ENCODE assay signal across 23 mouse cellular contexts in the genomic region with DNA sequence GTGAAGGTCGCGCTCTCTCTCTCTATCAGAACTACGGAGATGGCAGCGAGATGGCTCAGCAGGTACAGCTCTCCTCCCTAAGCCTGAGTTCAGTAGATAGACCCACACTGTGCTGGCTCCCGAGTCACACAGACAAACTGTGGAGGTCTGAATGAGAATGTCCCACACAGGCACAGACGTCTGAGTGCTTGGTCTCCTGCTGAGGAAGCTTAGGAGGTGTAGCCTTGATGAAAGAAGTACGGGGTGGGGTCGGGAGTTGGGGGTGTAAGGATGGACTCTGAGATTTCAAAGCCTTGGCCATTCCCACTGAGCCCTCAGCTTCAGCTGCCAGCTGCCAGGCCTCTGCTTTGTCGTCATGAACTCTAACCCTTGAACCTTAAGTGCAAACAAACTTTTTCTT.
DNase-seq lines count a peak whose midpoint lies in the region; TF ChIP-seq lines count a peak whose summit lies in the region.
"Had no signal": no experiment of that assay in that cellular context is flagged by ENCODE, and none has a peak within 500 bp of the region (broad histone marks: within the 10 kb centered on the region; RNA-seq: fewer than 3 reads in every experiment).

No protein-coding gene starts in this region.

- no peaks in the 10 kb centered on the region for H3K36me3 ChIP-seq in liver, adult 2 months (ENCODE audit: control insufficient read depth, insufficient read depth, low read length)
- no peaks in the 10 kb centered on the region for H3K36me3 ChIP-seq in E14TG2a.4 (ENCODE audit: insufficient read depth, low read length)
- no peaks in the 10 kb centered on the region for H3K36me3 ChIP-seq in hindbrain, embryonic 10.5 days
- H3K36me3 ChIP-seq: embryonic facial prominence, embryonic 12.5 days; embryonic facial prominence, embryonic 15.5 days; forebrain, embryonic 12.5 days; forebrain, embryonic 15.5 days; heart, embryonic 10.5 days; heart, embryonic 13.5 days; hindbrain, embryonic 13.5 days; intestine, embryonic 15.5 days had no signal

- peaks cover 22% of the 10 kb centered on the region for H3K9me3 ChIP-seq in E14TG2a.4 (ENCODE audit: low read length)
- peaks cover 7% of the 10 kb centered on the region; the same call in 1 of the 2 replicates for H3K9me3 ChIP-seq in hindbrain, embryonic 10.5 days
- H3K9me3 ChIP-seq: embryonic facial prominence, embryonic 15.5 days; forebrain, embryonic 12.5 days; forebrain, embryonic 15.5 days; heart, embryonic 13.5 days; hindbrain, embryonic 13.5 days; intestine, embryonic 15.5 days had no signal

- H3K27ac ChIP-seq in liver, adult 2 months (replicated peaks; ENCODE audit: insufficient read depth, low read depth, low read length), result no peak overlapping the region
- H3K27ac ChIP-seq in hindbrain, embryonic 10.5 days, result no peak overlapping the region
- H3K27ac ChIP-seq: embryonic facial prominence, embryonic 12.5 days; embryonic facial prominence, embryonic 15.5 days; forebrain, embryonic 12.5 days; forebrain, embryonic 15.5 days; heart, adult 2 months; heart, embryonic 10.5 days; heart, embryonic 13.5 days; hindbrain, embryonic 13.5 days; intestine, embryonic 15.5 days had no signal

- no peak for TF ChIP-seq CTCF in liver, adult 2 months (IDR thresholded peaks at IDR 0.05; ENCODE audit: low read depth, low read length)
- no peak for TF ChIP-seq CTCF in E14TG2a.4 (conservative IDR thresholded peaks at IDR 0.05; ENCODE audit: low read length)

- H3K27me3 ChIP-seq in liver, adult 2 months (ENCODE audit: control insufficient read depth, insufficient read depth, low read length), result no peaks in the 10 kb centered on the region
- no peaks in the 10 kb centered on the region for H3K27me3 ChIP-seq in E14TG2a.4 (ENCODE audit: insufficient read depth, low read length)
- no peaks in the 10 kb centered on the region for H3K27me3 ChIP-seq in hindbrain, embryonic 10.5 days (ENCODE audit: insufficient read depth, poor library complexity, severe bottlenecking)
- H3K27me3 ChIP-seq: embryonic facial prominence, embryonic 12.5 days; embryonic facial prominence, embryonic 15.5 days; forebrain, embryonic 12.5 days; forebrain, embryonic 15.5 days; heart, embryonic 13.5 days; hindbrain, embryonic 13.5 days; intestine, embryonic 15.5 days had no signal

- WGBS in liver, adult 2 months, result 77% methylated on average over 9 of the region's 9 CpGs
- 60% methylated on average over 9 of the region's 9 CpGs for WGBS in hindbrain, embryonic 10.5 days

- no peak overlapping the region for H3K4me3 ChIP-seq in liver, adult 2 months (ENCODE audit: insufficient read depth, low read depth, low read length)
- H3K4me3 ChIP-seq in E14TG2a.4 (replicated peaks; ENCODE audit: low read length), result peak overlapping the region; percentile 14; the same call in 1 of the 2 replicates
- no peak overlapping the region for H3K4me3 ChIP-seq in hindbrain, embryonic 10.5 days
- H3K4me3 ChIP-seq: embryonic facial prominence, embryonic 12.5 days; embryonic facial prominence, embryonic 15.5 days; forebrain, embryonic 12.5 days; forebrain, embryonic 15.5 days; heart, adult 2 months; heart, embryonic 10.5 days; heart, embryonic 13.5 days; hindbrain, embryonic 13.5 days; intestine, embryonic 15.5 days had no signal

- no peak for TF ChIP-seq POLR2A in liver, adult 2 months (IDR thresholded peaks at IDR 0.05; ENCODE audit: extremely low read depth, insufficient read depth, low read length)

- H3K79me2 ChIP-seq in liver, adult 2 months (ENCODE audit: control insufficient read depth, insufficient read depth, low read length), result no peaks in the 10 kb centered on the region

- no peaks in the 10 kb centered on the region for H3K4me1 ChIP-seq in liver, adult 2 months (ENCODE audit: control insufficient read depth, insufficient read depth, low read length)
- H3K4me1 ChIP-seq in E14TG2a.4 (replicated peaks; ENCODE audit: low read depth, low read length), result peaks cover 36% of the 10 kb centered on the region
- H3K4me1 ChIP-seq in hindbrain, embryonic 10.5 days (replicated peaks), result peaks cover 7% of the 10 kb centered on the region; the same call in 1 of the 2 replicates
- H3K4me1 ChIP-seq: embryonic facial prominence, embryonic 12.5 days; embryonic facial prominence, embryonic 15.5 days; forebrain, embryonic 12.5 days; forebrain, embryonic 15.5 days; heart, embryonic 10.5 days; heart, embryonic 13.5 days; hindbrain, embryonic 13.5 days; intestine, embryonic 15.5 days had no signal

- DNase-seq in liver, adult 2 months (ENCODE audit: extremely low read depth, low read depth, low spot score), result peak; percentile 43
- DNase-seq in liver, result no peak
- DNase-seq in ES-CJ7 (ENCODE audit: low read depth, low spot score), result peak; percentile 77
- DNase-seq in ZHBTc4 (ENCODE audit: low read depth, low spot score), result peak; percentile 57
- DNase-seq in ovary, postnatal 10 days (ENCODE audit: low spot score), result no peak
- DNase-seq in hindbrain, embryonic 10.5 days (ENCODE audit: low spot score), result no peak
- DNase-seq: adrenal gland, adult 2 months; adrenal gland, postnatal 14 days; cerebellum, adult 11 months; cerebellum, adult 2 months; cerebellum, adult 9-11 months; cerebellum, postnatal 25 days; gastrocnemius, postnatal 25 days; heart, adult 2 months had no signal

- H3K9ac ChIP-seq in liver, adult 2 months (ENCODE audit: low read depth, low read length), result no peak overlapping the region
- H3K9ac ChIP-seq: embryonic facial prominence, embryonic 12.5 days; embryonic facial prominence, embryonic 15.5 days; forebrain, embryonic 12.5 days; forebrain, embryonic 15.5 days; heart, embryonic 13.5 days; hindbrain, embryonic 13.5 days; intestine, embryonic 15.5 days had no signal

Comparison
In these comparisons a context has a peak if more than half of its experiments do, and no peak if none do; other contexts are left out.
1. DNase-seq: peak in liver, adult 2 months (single experiment), ES-CJ7 (single experiment) and ZHBTc4 (single experiment); none in liver (single experiment), ovary, postnatal 10 days (single experiment) and hindbrain, embryonic 10.5 days (single experiment).